Mouse (Mus musculus): ENCODE results near the gene Smcp.

Smcp gene

GRCm38 (mm10) chr3:92588858-92589257, at the start of gene Smcp:
Gene Smcp (minus strand): TSS chr3:92588997.
- DNase-seq (ENCODE audit: low read depth), result no peak

DNA sequence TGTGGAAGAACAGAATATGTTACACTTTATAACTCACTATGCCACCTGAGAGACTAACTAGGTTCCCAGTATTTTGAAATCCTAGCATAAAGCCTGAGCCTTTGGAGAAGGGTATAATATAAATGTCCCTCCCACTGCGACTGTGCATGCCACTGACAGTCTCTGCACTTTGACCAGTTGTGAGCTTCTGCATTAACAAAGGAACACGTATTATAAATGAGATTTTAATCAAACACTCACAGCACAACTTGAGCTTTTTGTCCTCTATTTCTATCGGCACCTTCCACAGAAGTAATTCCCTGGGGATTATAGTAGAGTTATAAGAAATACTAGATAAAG, 49.8 kb upstream of the Smcp start:
- no peak for DNase-seq (ENCODE audit: low read depth)

GRCm38 (mm10) chr3:92637745-92638652, 49.2 kb upstream of the Smcp start:
- no peak for DNase-seq (ENCODE audit: low read depth)

DNA sequence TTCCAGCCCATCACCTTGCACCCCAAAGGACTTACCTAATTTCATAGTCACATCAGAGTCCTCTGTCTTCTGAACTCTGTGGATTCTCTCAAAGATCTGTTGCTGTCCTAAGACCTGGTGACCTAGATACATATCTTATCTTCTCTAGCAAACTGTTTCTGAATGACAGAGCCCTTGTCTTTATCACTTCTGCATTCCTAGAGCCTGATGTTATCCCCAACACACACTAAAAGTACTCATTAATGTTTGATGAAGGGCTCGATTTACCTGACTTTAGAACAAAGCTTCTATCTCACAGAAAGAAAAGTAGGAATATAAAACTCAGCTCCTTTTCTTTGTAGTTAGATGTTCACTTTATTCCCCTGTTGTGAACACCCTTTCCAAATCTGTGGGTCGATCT, 32.8 kb upstream of the Smcp start, which contains the start of gene Lce6a:
Gene Lce6a (minus strand): TSS at position 101 of the 400 bp plus-strand sequence.
- DNase-seq (ENCODE audit: low read depth), result no peak

DNA sequence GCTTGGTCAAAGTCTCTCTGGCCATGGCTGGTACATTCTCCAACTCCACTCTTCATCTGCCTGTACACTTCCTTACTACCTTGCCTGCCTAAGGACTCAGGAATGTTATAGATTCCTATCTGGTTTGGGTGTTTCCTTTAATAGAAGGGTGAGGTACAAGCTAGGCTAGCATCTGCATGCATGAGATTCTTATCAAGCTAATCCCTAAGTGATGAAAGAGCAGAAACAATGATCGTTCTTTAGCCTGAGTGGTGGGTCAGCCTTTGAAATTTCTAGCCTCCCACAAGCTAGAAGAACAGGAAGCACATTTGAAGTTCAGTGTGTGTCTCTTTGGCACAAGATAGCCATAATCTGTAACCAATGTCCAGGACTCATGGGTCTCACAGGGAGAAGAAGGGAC, 21.0 kb upstream of the Smcp start:
- no peak for DNase-seq (ENCODE audit: low read depth)

GRCm38 (mm10) chr3:92607392-92607791, 18.6 kb upstream of the Smcp start, which contains the start of gene 2210017I01Rik:
Gene 2210017I01Rik (minus strand): TSS chr3:92607492.
- no peak for DNase-seq (ENCODE audit: low read depth)

DNA sequence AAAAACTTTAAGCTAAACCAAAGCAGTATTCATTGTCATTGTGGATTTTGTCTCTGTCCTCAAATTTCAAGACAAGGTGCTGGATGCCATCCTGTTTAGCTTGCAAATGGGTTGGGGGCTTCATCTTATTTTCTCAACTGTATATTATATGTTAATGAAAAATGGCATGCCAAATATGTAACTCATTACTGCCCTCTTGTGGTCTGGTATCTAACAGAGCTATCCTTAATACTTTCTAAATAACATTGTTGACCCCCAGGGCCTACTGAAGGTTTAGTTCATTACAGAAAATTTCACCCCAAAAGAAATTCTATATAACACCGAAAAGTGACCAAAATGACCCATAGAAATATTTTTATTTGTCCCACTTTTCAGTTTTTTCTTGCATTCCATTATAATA, 13.4 kb upstream of the Smcp start:
- DNase-seq (ENCODE audit: low read depth), result no peak

GRCm38 (mm10) chr3:92600456-92600855, 11.7 kb upstream of the Smcp start:
- DNase-seq (ENCODE audit: low read depth), result no peak

- no peak for DNase-seq (ENCODE audit: low read depth)
Observed at GRCm38 (mm10) chr3:92599973-92600372, 11.2 kb upstream of the Smcp start.

GRCm38 (mm10) chr3:92598429-92598828, 9.6 kb upstream of the Smcp start:
- DNase-seq (ENCODE audit: low read depth), result no peak

- no peak for DNase-seq (ENCODE audit: low read depth)
Observed at GRCm38 (mm10) chr3:92587190-92587589, 1.6 kb downstream of the Smcp start.

- no peak for DNase-seq (ENCODE audit: low read depth)
Observed at GRCm38 (mm10) chr3:92585055-92585454, 3.7 kb downstream of the Smcp start.

DNA sequence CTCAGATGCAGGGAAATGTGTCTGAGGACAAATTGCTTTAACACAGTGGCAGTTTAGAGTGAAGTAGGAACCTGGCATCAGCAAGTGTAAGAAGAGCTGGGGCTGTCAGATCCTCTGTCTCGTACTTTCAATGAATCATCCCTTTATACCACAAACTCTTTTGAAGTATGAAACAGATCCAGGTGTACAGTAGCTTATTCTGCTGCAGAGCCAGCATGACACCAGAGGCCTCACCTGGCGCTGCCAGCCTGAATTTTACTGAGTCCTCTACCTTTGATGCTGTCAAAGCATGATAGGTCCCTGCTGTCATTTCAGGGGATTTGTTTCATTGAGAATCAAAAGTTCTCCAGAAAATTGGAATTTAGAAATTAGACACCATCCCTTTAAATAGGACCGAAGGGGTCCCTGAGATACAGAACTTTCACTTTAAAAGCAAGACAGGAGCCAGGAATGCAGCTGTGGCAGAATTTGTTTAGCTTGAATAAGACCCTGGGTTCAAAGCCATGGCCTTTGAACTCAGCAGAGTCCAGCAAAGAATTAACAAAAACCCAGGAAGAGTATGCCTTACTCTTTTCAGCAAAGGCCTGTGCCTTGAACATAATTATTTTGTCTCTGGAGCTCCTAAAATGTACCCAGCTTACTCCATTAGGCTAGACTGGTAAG, 5.5 kb downstream of the Smcp start:
- no peak for DNase-seq (ENCODE audit: low read depth)

- no peak for DNase-seq (ENCODE audit: low read depth)
Observed at GRCm38 (mm10) chr3:92579508-92579907, 9.3 kb downstream of the Smcp start.

GRCm38 (mm10) chr3:92578652-92579413, 10.0 kb downstream of the Smcp start:
- no peak for DNase-seq (ENCODE audit: low read depth)

DNA sequence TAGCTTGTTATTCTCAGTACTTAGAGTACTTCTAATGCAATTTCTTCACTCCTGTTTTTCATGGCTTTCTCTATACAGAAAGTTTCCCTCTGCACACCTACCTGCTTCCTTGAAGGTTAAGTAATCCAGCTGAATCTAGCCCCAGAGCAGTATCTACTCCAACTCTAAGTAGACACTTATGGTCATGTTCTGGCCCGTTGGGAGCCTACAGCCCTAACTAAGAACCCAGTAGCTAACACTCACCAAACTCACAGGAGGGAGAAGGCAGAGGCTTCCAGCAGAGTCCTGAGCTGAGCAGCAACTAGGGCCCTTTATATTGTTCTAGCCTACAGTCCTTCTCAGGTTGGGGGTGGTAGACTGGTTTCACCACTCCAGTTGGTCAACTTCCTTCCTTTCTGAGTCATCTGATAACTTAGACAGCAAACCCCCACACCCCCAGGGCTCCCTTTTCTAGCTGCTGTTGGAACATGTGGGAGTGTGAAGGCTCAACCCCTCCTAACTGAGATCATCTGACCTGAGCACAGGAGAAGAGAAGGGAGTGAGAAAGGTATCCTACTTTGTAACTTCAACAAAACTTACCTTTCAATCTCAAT, 15.3 kb downstream of the Smcp start, which contains the start of gene Ivl:
Gene Ivl (minus strand): TSS at position 287 of the 593 bp plus-strand sequence.
- no peak for DNase-seq (ENCODE audit: low read depth)

- no peak for DNase-seq (ENCODE audit: low read depth)
Observed at GRCm38 (mm10) chr3:92572514-92573155, 16.2 kb downstream of the Smcp start.

GRCm38 (mm10) chr3:92568752-92569151, 20.0 kb downstream of the Smcp start:
- no peak for DNase-seq (ENCODE audit: low read depth)

- no peak for DNase-seq (ENCODE audit: low read depth)
Observed at GRCm38 (mm10) chr3:92565418-92565817, 23.4 kb downstream of the Smcp start.

- no peak for DNase-seq (ENCODE audit: low read depth)
Observed at GRCm38 (mm10) chr3:92534411-92534810, 54.4 kb downstream of the Smcp start, which contains the start of gene 2310046K23Rik. Gene 2310046K23Rik (minus strand): TSS chr3:92534511.
